14 mouse cellular contexts compared by ENCODE assay signal in the genomic region with DNA sequence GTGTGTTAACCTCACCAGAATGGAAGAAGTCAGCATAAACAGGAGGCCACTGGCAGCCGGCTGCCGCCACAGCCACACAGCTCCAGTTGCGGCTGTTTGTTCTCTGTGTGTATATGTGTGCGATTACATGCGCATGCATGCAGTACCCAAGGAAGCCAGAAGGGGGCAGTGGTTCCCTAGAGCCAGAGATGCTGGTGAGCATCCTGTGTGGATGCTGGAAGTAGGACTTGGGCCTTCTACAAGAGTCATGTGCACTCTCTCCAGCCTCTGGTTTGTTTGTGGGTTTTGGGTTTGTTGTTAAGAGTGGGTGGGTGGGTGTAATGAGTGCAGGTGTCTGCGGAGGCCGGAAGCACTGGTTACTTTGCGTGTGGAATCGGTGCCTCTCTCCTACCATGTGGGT. TPM values are rescaled to one million over a fixed set of nuclear protein-coding genes. Genes with fewer than 3 reads are reported as not detected.
A peak's percentile ranks its signal among the peaks of the same experiment; 100 is the strongest.
DNase-seq lines count a peak whose midpoint lies in the region; ATAC-seq and TF ChIP-seq lines count a peak whose summit lies in the region.
"Had no signal": no experiment of that assay in that cellular context is flagged by ENCODE, and none has a peak within 500 bp of the region (broad histone marks: within the 10 kb centered on the region; RNA-seq: fewer than 3 reads in every experiment).

No protein-coding gene starts in this region.

- ATAC-seq in limb, embryonic 11.5 days (ENCODE audit: insufficient number of reproducible peaks, low FRiP score, low TSS enrichment, low read depth), result no peak
- ATAC-seq in forebrain, embryonic 14.5 days, result no peak
- ATAC-seq in forebrain, embryonic 11.5 days (replicated peaks; ENCODE audit: low FRiP score), result no peak

- H3K4me2 ChIP-seq in limb, embryonic 11.5 days (ENCODE audit: low read depth, severe bottlenecking), result no peak overlapping the region
- no peak overlapping the region for H3K4me2 ChIP-seq in forebrain, embryonic 14.5 days (ENCODE audit: low read length)
- H3K4me2 ChIP-seq in forebrain, embryonic 11.5 days (ENCODE audit: low read depth, low read length, severe bottlenecking), result no peak overlapping the region
- H3K4me2 ChIP-seq: liver, embryonic 15.5 days; midbrain, embryonic 11.5 days; neural tube, embryonic 12.5 days had no signal

- H3K27ac ChIP-seq in cerebellum, adult 2 months (ENCODE audit: insufficient read depth, low read length), result no peak overlapping the region
- H3K27ac ChIP-seq in limb, embryonic 11.5 days (replicated peaks; ENCODE audit: low read depth, low read length), result no peak overlapping the region
- H3K27ac ChIP-seq in limb, embryonic 10.5 days, result no peak overlapping the region
- H3K27ac ChIP-seq in forebrain, embryonic 14.5 days (ENCODE audit: low read depth, low read length), result no peak overlapping the region
- no peak overlapping the region for H3K27ac ChIP-seq in forebrain, embryonic 11.5 days (ENCODE audit: low read depth, low read length)
- H3K27ac ChIP-seq: neural tube, embryonic 12.5 days had no signal

- no peak for TF ChIP-seq POLR2A in cerebellum, adult 2 months (IDR thresholded peaks at IDR 0.05; ENCODE audit: borderline replicate concordance, insufficient read depth, low read length)

- peak; percentile 48 for TF ChIP-seq CTCF in cerebellum, adult 2 months (IDR thresholded peaks at IDR 0.05; ENCODE audit: borderline replicate concordance, insufficient read depth, low read depth, low read length)

- no peak for DNase-seq in cerebellum, adult 2 months
- DNase-seq in cerebellum, adult 11-12 months, result no peak
- DNase-seq in limb, embryonic 11.5 days (ENCODE audit: low spot score), result peak; percentile 44
- no peak for DNase-seq in limb, embryonic 10.5 days (ENCODE audit: low spot score)
- peak; percentile 49 to 51 for DNase-seq in B cell, adult 2 months
- DNase-seq in ZHBTc4 (ENCODE audit: low read depth, low spot score), result peak; percentile 90
- no peak for DNase-seq in forebrain, embryonic 14.5 days (ENCODE audit: low spot score)
- DNase-seq in forebrain, embryonic 11.5 days (ENCODE audit: low spot score), result no peak
- DNase-seq: kidney, adult 11 months had no signal

- H3K9me3 ChIP-seq in limb, embryonic 11.5 days (ENCODE audit: control insufficient read depth, low read length), result peaks cover 3% of the 10 kb centered on the region; the same call in 1 of the 2 replicates
- H3K9me3 ChIP-seq in limb, embryonic 10.5 days (replicated peaks), result no peaks in the 10 kb centered on the region
- no peaks in the 10 kb centered on the region for H3K9me3 ChIP-seq in forebrain, embryonic 14.5 days (replicated peaks; ENCODE audit: control insufficient read depth, low read length)
- peaks cover 3% of the 10 kb centered on the region; the same call in 1 of the 2 replicates for H3K9me3 ChIP-seq in forebrain, embryonic 11.5 days (ENCODE audit: control insufficient read depth, low read length)

- H3K4me3 ChIP-seq in cerebellum, adult 2 months (replicated peaks; ENCODE audit: insufficient read depth, low read depth, low read length), result no peak overlapping the region
- no peak overlapping the region for H3K4me3 ChIP-seq in limb, embryonic 11.5 days (ENCODE audit: low read depth, low read length)
- no peak overlapping the region for H3K4me3 ChIP-seq in limb, embryonic 10.5 days
- H3K4me3 ChIP-seq in forebrain, embryonic 14.5 days (ENCODE audit: low read depth, low read length), result no peak overlapping the region
- H3K4me3 ChIP-seq in forebrain, embryonic 11.5 days (ENCODE audit: low read depth, low read length), result no peak overlapping the region
- H3K4me3 ChIP-seq: liver, embryonic 15.5 days; neural tube, embryonic 12.5 days had no signal

- peaks cover 12% of the 10 kb centered on the region for H3K36me3 ChIP-seq in limb, embryonic 11.5 days (ENCODE audit: control insufficient read depth, insufficient read depth, low read length)
- peaks cover 62% of the 10 kb centered on the region for H3K36me3 ChIP-seq in limb, embryonic 10.5 days
- H3K36me3 ChIP-seq in forebrain, embryonic 14.5 days (ENCODE audit: control insufficient read depth, insufficient read depth, low read length), result peaks cover 39% of the 10 kb centered on the region
- H3K36me3 ChIP-seq in forebrain, embryonic 11.5 days (ENCODE audit: control insufficient read depth, insufficient read depth, low read length), result no peaks in the 10 kb centered on the region

- H3K9ac ChIP-seq in limb, embryonic 11.5 days (ENCODE audit: low read length), result no peak overlapping the region
- no peak overlapping the region for H3K9ac ChIP-seq in forebrain, embryonic 14.5 days (ENCODE audit: low read length)
- H3K9ac ChIP-seq in forebrain, embryonic 11.5 days (ENCODE audit: low read length), result no peak overlapping the region
- H3K9ac ChIP-seq: liver, embryonic 15.5 days; neural tube, embryonic 12.5 days had no signal

- H3K4me1 ChIP-seq in cerebellum, adult 2 months (ENCODE audit: control insufficient read depth, insufficient read depth, low read length), result peaks cover 29% of the 10 kb centered on the region
- peaks cover 5% of the 10 kb centered on the region for H3K4me1 ChIP-seq in limb, embryonic 11.5 days (ENCODE audit: control insufficient read depth, insufficient read depth, low read length)
- peaks cover 16% of the 10 kb centered on the region for H3K4me1 ChIP-seq in limb, embryonic 10.5 days
- H3K4me1 ChIP-seq in forebrain, embryonic 14.5 days (ENCODE audit: control insufficient read depth, insufficient read depth, low read length), result peaks cover 3% of the 10 kb centered on the region; the same call in 1 of the 2 replicates
- no peaks in the 10 kb centered on the region for H3K4me1 ChIP-seq in forebrain, embryonic 11.5 days (replicated peaks; ENCODE audit: control insufficient read depth, insufficient read depth, low read length)

- no peaks in the 10 kb centered on the region for H3K27me3 ChIP-seq in cerebellum, adult 2 months (ENCODE audit: control insufficient read depth, insufficient read depth, low read length)
- H3K27me3 ChIP-seq in limb, embryonic 11.5 days (ENCODE audit: control insufficient read depth, insufficient read depth, low read length), result no peaks in the 10 kb centered on the region
- no peaks in the 10 kb centered on the region for H3K27me3 ChIP-seq in limb, embryonic 10.5 days (ENCODE audit: low read depth, poor library complexity, severe bottlenecking)
- no peaks in the 10 kb centered on the region for H3K27me3 ChIP-seq in forebrain, embryonic 14.5 days (replicated peaks; ENCODE audit: control insufficient read depth, insufficient read depth, low read length)
- no peaks in the 10 kb centered on the region for H3K27me3 ChIP-seq in forebrain, embryonic 11.5 days (ENCODE audit: control insufficient read depth, insufficient read depth, low read length)
- H3K27me3 ChIP-seq: liver, embryonic 15.5 days; neural tube, embryonic 12.5 days had no signal

- 97% methylated on average over 9 of the region's 9 CpGs for WGBS in cerebellum, adult 2 months
- WGBS in limb, embryonic 11.5 days, result 99% methylated on average over 9 of the region's 9 CpGs
- over 99% methylated on average over 9 of the region's 9 CpGs for WGBS in limb, embryonic 10.5 days
- WGBS in forebrain, embryonic 14.5 days, result 98% methylated on average over 9 of the region's 9 CpGs
- WGBS in forebrain, embryonic 11.5 days, result 96% methylated on average over 9 of the region's 9 CpGs

RNA-seq across cellular contexts. Expression of a gene that starts 3.4 kb away (rescaled TPM):
- 89.3 and 95.5 TPM in 2 replicates for polyA plus RNA-seq in cerebellum, adult 2 months (2012; rRNA removed)
- polyA plus RNA-seq in limb, embryonic 11.5 days (2014; fragmentation: Nextera tagmentation; extraction: Ambion mirVana), result 20.2 and 22.1 TPM in 2 replicates
- polyA plus RNA-seq in limb, embryonic 10.5 days (2016; fragmentation: Nextera tagmentation; extraction: Ambion mirVana), result 28.3 and 29.0 TPM in 2 replicates
- 23.4 and 26.1 TPM in 2 replicates for polyA plus RNA-seq in forebrain, embryonic 14.5 days (2014; fragmentation: Nextera tagmentation; extraction: Ambion mirVana)
- 29.6 and 29.8 TPM in 2 replicates for polyA plus RNA-seq in forebrain, embryonic 11.5 days (2014; fragmentation: Nextera tagmentation; extraction: Ambion mirVana)

RNA-seq across cellular contexts. Expression of a gene that starts 32.8 kb away (rescaled TPM):
- polyA plus RNA-seq in cerebellum, adult 2 months (2012; rRNA removed), result 0.49 and 0.59 TPM in 2 replicates
- 2.6 and 2.7 TPM in 2 replicates for polyA plus RNA-seq in limb, embryonic 11.5 days (2014; fragmentation: Nextera tagmentation; extraction: Ambion mirVana)
- polyA plus RNA-seq in limb, embryonic 10.5 days (2016; fragmentation: Nextera tagmentation; extraction: Ambion mirVana), result 3.6 and 4.0 TPM in 2 replicates
- 0.09 and 0.53 TPM in 2 replicates for polyA plus RNA-seq in forebrain, embryonic 14.5 days (2014; fragmentation: Nextera tagmentation; extraction: Ambion mirVana)
- polyA plus RNA-seq in forebrain, embryonic 11.5 days (2014; fragmentation: Nextera tagmentation; extraction: Ambion mirVana), result 3.5 and 4.1 TPM in 2 replicates

RNA-seq across cellular contexts. Expression of a gene that starts 49.2 kb away (rescaled TPM):
- not detected in 2 replicates for polyA plus RNA-seq in cerebellum, adult 2 months (2012; rRNA removed)
- not detected in 2 replicates for polyA plus RNA-seq in limb, embryonic 11.5 days (2014; fragmentation: Nextera tagmentation; extraction: Ambion mirVana)
- polyA plus RNA-seq in limb, embryonic 10.5 days (2016; fragmentation: Nextera tagmentation; extraction: Ambion mirVana), result not detected in 2 replicates
- not detected in 2 replicates for polyA plus RNA-seq in forebrain, embryonic 14.5 days (2014; fragmentation: Nextera tagmentation; extraction: Ambion mirVana)
- polyA plus RNA-seq in forebrain, embryonic 11.5 days (2014; fragmentation: Nextera tagmentation; extraction: Ambion mirVana), result not detected in 2 replicates
- polyA plus RNA-seq: midbrain, embryonic 11.5 days; neural tube, embryonic 12.5 days had no signal

RNA-seq across cellular contexts. Expression of a gene that starts 53.9 kb away (rescaled TPM):
- polyA plus RNA-seq in cerebellum, adult 2 months (2012; rRNA removed), result not detected in 2 replicates
- not detected in 2 replicates for polyA plus RNA-seq in limb, embryonic 11.5 days (2014; fragmentation: Nextera tagmentation; extraction: Ambion mirVana)
- not detected in 2 replicates for polyA plus RNA-seq in limb, embryonic 10.5 days (2016; fragmentation: Nextera tagmentation; extraction: Ambion mirVana)
- not detected in 2 replicates for polyA plus RNA-seq in forebrain, embryonic 14.5 days (2014; fragmentation: Nextera tagmentation; extraction: Ambion mirVana)
- not detected in 2 replicates for polyA plus RNA-seq in forebrain, embryonic 11.5 days (2014; fragmentation: Nextera tagmentation; extraction: Ambion mirVana)
- polyA plus RNA-seq: cortical plate, adult 2 months; heart, embryonic 16.5 days; liver, embryonic 15.5 days; midbrain, embryonic 11.5 days; neural tube, embryonic 12.5 days had no signal

RNA-seq across cellular contexts. Expression of a gene that starts 59.4 kb away (rescaled TPM):
- polyA plus RNA-seq in cerebellum, adult 2 months (2012; rRNA removed), result 0.79 and 0.97 TPM in 2 replicates
- polyA plus RNA-seq in limb, embryonic 11.5 days (2014; fragmentation: Nextera tagmentation; extraction: Ambion mirVana), result 2.1 and 2.3 TPM in 2 replicates
- 2.2 and 2.5 TPM in 2 replicates for polyA plus RNA-seq in limb, embryonic 10.5 days (2016; fragmentation: Nextera tagmentation; extraction: Ambion mirVana)
- 1.4 and 2.0 TPM in 2 replicates for polyA plus RNA-seq in forebrain, embryonic 14.5 days (2014; fragmentation: Nextera tagmentation; extraction: Ambion mirVana)
- polyA plus RNA-seq in forebrain, embryonic 11.5 days (2014; fragmentation: Nextera tagmentation; extraction: Ambion mirVana), result 1.1 and 1.2 TPM in 2 replicates

Comparison
In these comparisons a context has a peak if more than half of its experiments do, and no peak if none do; other contexts are left out.
1. DNase-seq: peak in limb, embryonic 11.5 days (single experiment), B cell, adult 2 months (2 of 2) and ZHBTc4 (single experiment); none in cerebellum, adult 2 months (0 of 2), cerebellum, adult 11-12 months (single experiment), limb, embryonic 10.5 days (single experiment), forebrain, embryonic 14.5 days (single experiment) and forebrain, embryonic 11.5 days (single experiment).